Mouse (Mus musculus) forebrain, embryonic 11.5 days (tissue): Measurements from ENCODE around the gene Scfd2. TPM values are rescaled to one million over a fixed set of nuclear protein-coding genes. Genes with fewer than 3 reads are reported as not detected.

Experiments used
- ATAC-seq: fragments of 200-750 bp; cut with Nextera tagmentation; replicated peaks from 2 replicates; pipeline ENCODE4 v1.8.0; 2017; ENCODE audit warnings: moderate TSS enrichment; ENCODE audit not compliant: low FRiP score
- DNase-seq: peaks from one replicate; pipeline ENCODE4 v3.0.0-alpha.2; 2017; ENCODE audit warnings: low spot score
- H3K27ac ChIP-seq: fragments of 300-500 bp; sonication (generic); 2 replicates; pipeline ENCODE4 v1.5.1; 2014; ENCODE audit warnings: low read depth, low read length
- H3K27me3 ChIP-seq: fragments of 300-500 bp; sonication (generic); 2 replicates; pipeline ENCODE4 v1.6.1; 2014; ENCODE audit warnings: mild to moderate bottlenecking, low read length, mixed read lengths; ENCODE audit not compliant: control insufficient read depth, insufficient read depth
- H3K36me3 ChIP-seq: fragments of 300-500 bp; sonication (generic); 2 replicates; pipeline ENCODE4 v1.6.1; 2014; ENCODE audit warnings: mild to moderate bottlenecking, low read length, moderate library complexity, mixed read lengths; ENCODE audit not compliant: control insufficient read depth, insufficient read depth
- H3K4me1 ChIP-seq: fragments of 300-500 bp; sonication (generic); replicated peaks from 2 replicates; pipeline ENCODE4 v1.6.1; 2014; ENCODE audit warnings: low read length, mixed read lengths; ENCODE audit not compliant: control insufficient read depth, insufficient read depth
- H3K4me2 ChIP-seq: fragments of 300-500 bp; sonication (generic); 2 replicates; pipeline ENCODE4 v1.6.1; 2014; ENCODE audit warnings: low read depth, mild to moderate bottlenecking, low read length, moderate library complexity, mixed read lengths; ENCODE audit not compliant: severe bottlenecking
- H3K4me3 ChIP-seq: fragments of 300-500 bp; sonication (generic); 2 replicates; pipeline ENCODE4 v1.5.1; 2014; ENCODE audit warnings: low read depth, low read length
- H3K9ac ChIP-seq: fragments of 300-500 bp; sonication (generic); 2 replicates; pipeline ENCODE4 v1.6.1; 2014; ENCODE audit warnings: low read length
- H3K9me3 ChIP-seq: fragments of 300-500 bp; sonication (generic); 2 replicates; pipeline ENCODE4 v1.6.1; 2016; ENCODE audit warnings: low read length, mixed read lengths; ENCODE audit not compliant: control insufficient read depth
- WGBS: fragments of 180-500 bp; shearing (Covaris S2); extraction: QIAGEN DNeasy Blood & Tissue Kit; methylation state at CpG from one replicate; pipeline ENCODE4 v1.1.7; 2014; 5-methylcytosine and 5-hydroxymethylcytosine counted together
- polyA plus RNA-seq: library from polyadenylated mRNA; unstranded; fragments of >200 nt; fragmentation: Nextera tagmentation; extraction: Ambion mirVana; gene quantifications from 2 replicates; pipeline ENCODE4 v1.2.1, GENCODE M21; 2014

The Scfd2 gene
- polyA plus RNA-seq, 1 experiment from 2014 or later: 13.3 TPM

DNA sequence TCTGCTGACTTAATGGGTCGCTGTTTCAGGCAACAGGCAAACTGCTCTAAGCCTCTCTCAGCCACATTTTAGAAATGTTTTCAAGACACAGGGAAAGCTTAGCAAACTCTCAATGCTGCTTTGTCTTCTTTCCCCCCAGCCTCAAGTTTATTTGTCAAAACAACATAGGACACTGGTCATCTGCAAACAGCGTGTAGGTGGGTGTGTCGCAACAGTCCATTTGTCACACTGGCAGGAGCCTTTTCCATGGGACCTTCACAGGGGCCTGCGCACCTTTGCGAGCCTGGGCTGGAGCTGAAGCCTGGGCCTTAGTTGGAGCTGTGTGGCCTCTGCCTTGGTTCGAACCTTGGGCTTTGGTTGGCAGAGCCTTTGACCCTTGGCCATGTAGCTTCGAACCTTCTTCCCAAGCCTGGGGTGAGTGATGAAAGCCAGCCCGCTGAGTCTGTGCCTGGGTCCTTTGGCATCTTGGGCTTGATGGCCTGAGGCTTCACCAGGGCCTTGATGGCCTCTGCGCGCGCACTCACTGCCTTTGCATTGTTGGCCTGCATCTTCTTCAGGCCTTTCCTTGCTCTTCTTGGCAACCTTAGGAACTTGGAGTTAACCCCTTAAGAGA lies 215.1 kb downstream of the Scfd2 start:
- no peak overlapping the region for H3K27ac ChIP-seq
- 98% methylated on average over 11 of the region's 11 CpGs for WGBS
- H3K4me3 ChIP-seq: no peak overlapping the region
- ATAC-seq (no peak), DNase-seq (no peak)
- no peaks in the 10 kb centered on the region for H3K4me1 ChIP-seq
- H3K9ac ChIP-seq: no peak overlapping the region
- H3K4me2 ChIP-seq: no peak overlapping the region
- no peaks in the 10 kb centered on the region for H3K36me3 ChIP-seq
- no peaks in the 10 kb centered on the region for H3K9me3 ChIP-seq
- H3K27me3 ChIP-seq: no peaks in the 10 kb centered on the region

DNA sequence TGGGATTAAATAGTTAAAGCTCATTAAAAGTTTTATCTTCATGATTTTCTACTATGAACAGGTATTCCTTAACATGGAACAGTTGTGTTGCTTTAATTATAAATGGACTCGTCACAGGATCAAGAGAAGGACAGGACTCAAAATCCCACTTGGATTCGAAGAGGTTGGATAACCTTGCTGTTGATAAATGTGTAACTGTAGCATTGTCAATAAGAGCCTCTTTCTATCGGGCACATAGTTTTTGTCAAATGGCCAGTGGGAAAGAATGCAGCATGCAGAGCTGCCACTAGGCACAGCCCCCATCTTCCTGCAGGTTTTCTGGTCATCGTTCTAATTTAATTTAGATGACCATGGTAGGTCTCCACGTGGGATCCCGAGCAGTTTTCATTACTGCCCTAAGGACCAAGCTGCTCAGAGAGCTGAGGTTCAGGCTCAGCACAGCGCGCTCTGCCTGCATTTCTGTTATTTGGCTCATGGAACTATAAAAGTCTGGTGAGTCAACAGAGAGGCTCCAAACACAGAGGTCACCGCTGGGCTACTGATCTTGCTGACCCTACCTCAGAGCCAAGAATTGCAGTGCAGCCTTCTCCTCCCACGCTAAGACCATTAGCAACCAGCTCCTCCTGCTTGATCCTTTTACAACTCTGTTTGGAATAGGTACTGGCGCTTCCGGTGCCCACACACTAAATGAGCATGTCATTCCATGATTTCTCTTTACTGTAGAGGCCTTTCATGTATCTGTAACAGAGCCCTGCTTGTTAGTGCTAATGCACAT lies 215.9 kb downstream of the Scfd2 start:
- Histone ChIP-seq H3K4me3 (no peak overlapping the region), H3K27ac (no peak overlapping the region), H3K4me2 (no peak overlapping the region), H3K36me3 (no peaks in the 10 kb centered on the region), H3K27me3 (no peaks in the 10 kb centered on the region), H3K9ac (no peak overlapping the region), H3K4me1 (no peaks in the 10 kb centered on the region), H3K9me3 (no peaks in the 10 kb centered on the region)
- ATAC-seq (no peak), DNase-seq (no peak)
- WGBS: 73% methylated on average over 12 of the region's 12 CpGs

DNA sequence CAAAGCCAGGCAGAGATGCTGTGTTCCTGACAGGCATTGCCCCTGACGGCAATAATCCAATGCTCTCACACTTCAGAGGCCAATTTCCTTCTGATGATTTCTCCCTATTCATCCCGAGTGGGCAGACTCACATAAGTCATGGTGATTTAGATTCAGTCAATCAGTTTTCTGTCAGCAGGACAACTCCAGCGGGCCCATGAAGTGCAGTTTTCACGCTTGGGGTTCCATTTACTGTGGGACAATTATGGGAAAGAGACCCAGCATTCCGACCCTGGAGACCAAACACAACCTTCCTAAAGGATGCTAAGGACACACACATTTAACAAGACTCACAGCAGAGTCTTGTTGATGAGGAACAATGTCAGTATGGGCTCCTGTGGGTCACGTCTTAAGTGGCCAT lies 217.1 kb downstream of the Scfd2 start:
- no peak overlapping the region for H3K4me3 ChIP-seq
- H3K9me3 ChIP-seq: no peaks in the 10 kb centered on the region
- H3K27ac ChIP-seq: no peak overlapping the region
- no peak for ATAC-seq
- no peaks in the 10 kb centered on the region for H3K4me1 ChIP-seq
- H3K27me3 ChIP-seq: no peaks in the 10 kb centered on the region
- H3K36me3 ChIP-seq: no peaks in the 10 kb centered on the region
- no peak overlapping the region for H3K4me2 ChIP-seq
- H3K9ac ChIP-seq: no peak overlapping the region
- DNase-seq: no peak
- 61% methylated on average over 6 of the region's 6 CpGs for WGBS

DNA sequence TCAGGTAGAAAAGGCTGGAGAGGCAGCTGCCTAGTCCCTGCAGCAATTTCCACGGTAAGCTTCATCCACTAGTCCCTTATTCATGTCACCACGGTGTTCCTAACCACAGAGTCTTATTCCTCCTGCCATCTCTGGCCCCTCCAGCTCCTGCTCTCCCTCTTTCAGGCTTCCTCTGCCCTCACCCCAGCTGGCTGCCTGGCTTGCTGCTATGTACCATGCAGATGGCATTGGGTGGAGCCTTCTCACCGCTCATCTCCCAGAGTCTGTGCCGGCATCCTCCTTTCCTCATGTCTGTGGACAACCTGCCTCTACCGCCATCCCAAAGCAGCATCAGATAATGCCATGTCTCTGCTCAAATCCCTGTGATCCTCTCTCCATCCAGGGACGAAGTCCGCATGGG lies 218.0 kb downstream of the Scfd2 start:
- H3K9me3 ChIP-seq: no peaks in the 10 kb centered on the region
- no peaks in the 10 kb centered on the region for H3K4me1 ChIP-seq
- WGBS: 89% methylated on average over 7 of the region's 7 CpGs

DNA sequence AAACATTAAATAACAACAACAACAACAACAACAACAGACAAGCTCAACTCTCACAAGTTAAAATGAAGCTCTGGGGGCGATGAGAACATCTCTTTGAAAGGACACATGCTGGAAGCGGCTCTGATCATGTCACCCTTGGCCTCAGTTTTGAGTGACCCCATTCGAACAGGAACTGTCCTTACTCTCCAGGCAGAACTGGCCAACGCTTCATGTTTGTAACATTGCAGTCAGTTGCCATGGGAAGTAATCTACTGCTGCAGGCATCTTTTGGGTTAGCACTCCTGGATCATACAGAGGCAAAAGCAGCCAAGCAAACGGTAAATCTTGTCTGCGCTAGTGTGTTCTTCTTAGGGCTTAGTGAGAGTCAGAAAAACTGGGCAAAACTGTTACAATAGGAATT lies 219.7 kb downstream of the Scfd2 start:
- H3K36me3 ChIP-seq: no peaks in the 10 kb centered on the region
- ATAC-seq (no peak), DNase-seq (no peak)
- 48% methylated on average over 6 of the region's 6 CpGs for WGBS
- H3K4me3 ChIP-seq: no peak overlapping the region
- H3K9ac ChIP-seq: no peak overlapping the region
- H3K27ac ChIP-seq: no peak overlapping the region
- no peaks in the 10 kb centered on the region for H3K27me3 ChIP-seq
- no peak overlapping the region for H3K4me2 ChIP-seq
- H3K4me1 ChIP-seq: no peaks in the 10 kb centered on the region
- no peaks in the 10 kb centered on the region for H3K9me3 ChIP-seq

More for the DNA sequence above, 218.0 kb downstream of the Scfd2 start:
- Histone ChIP-seq H3K27ac (no peak overlapping the region), H3K9ac (no peak overlapping the region), H3K36me3 (no peaks in the 10 kb centered on the region), H3K4me2 (no peak overlapping the region), H3K4me3 (no peak overlapping the region), H3K27me3 (no peaks in the 10 kb centered on the region)
- no peak for DNase-seq
- no peak for ATAC-seq

DNA sequence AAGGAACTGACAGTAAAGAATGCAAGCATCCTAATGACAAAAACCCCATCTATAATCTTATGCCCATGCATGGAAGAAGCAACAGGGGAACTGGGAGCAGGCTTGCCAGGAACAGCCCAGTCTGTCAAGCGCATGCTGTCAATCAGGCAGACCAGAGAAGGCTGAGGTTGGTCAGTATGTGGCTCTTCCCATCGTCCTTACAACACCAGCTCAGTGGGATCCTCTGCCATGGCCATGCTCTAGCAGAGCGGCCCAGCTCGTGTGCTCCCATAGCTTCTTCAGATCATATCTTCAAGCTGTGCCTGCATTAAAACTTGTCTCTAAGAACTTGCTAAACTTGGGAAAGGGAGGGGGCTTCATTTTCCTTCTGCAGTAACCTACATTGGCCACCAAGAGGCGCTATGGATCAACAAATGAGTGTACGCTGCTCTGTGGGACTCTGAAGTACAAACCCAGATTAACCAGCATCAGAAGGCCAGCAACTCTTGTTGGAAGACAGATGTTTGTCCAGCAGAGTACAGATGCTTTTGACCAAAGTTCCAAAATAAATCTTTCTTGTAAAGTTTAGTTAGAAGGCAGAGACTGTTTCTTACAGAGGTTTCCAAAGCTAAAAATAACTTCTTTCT lies 220.2 kb downstream of the Scfd2 start:
- no peak for ATAC-seq
- no peak overlapping the region for H3K4me3 ChIP-seq
- no peaks in the 10 kb centered on the region for H3K9me3 ChIP-seq
- H3K4me1 ChIP-seq: no peaks in the 10 kb centered on the region
- no peak overlapping the region for H3K4me2 ChIP-seq
- H3K27ac ChIP-seq: no peak overlapping the region
- no peaks in the 10 kb centered on the region for H3K36me3 ChIP-seq
- peak; percentile 66 for DNase-seq
- no peak overlapping the region for H3K9ac ChIP-seq
- WGBS: 31% methylated on average over 6 of the region's 6 CpGs
- no peaks in the 10 kb centered on the region for H3K27me3 ChIP-seq

DNA sequence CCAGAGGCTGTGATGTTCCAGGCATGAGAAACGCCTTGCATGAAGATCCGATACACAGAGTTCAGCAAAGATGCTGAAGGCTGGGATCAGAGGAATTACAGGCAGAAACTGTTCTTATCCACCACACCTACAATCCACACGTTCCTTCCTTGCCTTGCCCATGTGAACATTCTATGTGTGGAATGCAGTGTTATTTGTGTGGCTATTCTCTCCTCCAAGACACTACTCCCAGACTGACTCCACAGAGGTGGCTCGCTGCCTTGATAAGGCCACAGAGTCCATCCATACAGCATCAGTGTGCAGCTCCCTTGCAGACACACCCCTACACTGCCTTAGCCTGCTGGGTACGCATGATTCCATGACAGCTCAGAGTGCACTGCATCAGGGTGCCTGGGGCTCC lies 221.5 kb downstream of the Scfd2 start:
- 92% methylated on average over 5 of the region's 5 CpGs for WGBS
- H3K4me1 ChIP-seq: no peaks in the 10 kb centered on the region
- H3K4me3 ChIP-seq: no peak overlapping the region
- H3K27ac ChIP-seq: no peak overlapping the region
- H3K9me3 ChIP-seq: no peaks in the 10 kb centered on the region
- no peak overlapping the region for H3K9ac ChIP-seq
- ATAC-seq (no peak), DNase-seq (no peak)
- no peaks in the 10 kb centered on the region for H3K36me3 ChIP-seq
- no peaks in the 10 kb centered on the region for H3K27me3 ChIP-seq
- H3K4me2 ChIP-seq: no peak overlapping the region

DNA sequence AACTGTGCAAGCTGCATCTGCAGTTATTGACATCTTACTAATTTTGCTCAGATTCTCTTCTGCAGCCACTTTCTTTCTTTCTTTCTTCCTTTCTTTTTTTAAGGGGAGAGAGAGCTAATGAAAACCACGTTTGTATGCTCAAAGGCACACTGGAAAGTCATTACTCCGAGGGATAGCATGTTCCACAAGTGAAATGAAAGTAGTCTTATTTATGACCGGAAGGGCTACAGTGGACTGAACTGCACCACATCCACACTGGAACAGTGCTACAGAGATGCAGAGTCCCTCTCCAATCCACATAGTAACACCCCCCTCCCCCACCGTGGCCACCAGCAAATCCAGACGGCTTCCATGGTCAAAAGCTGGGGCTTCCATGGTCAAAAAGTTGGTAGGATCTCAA lies 224.3 kb downstream of the Scfd2 start:
- Histone ChIP-seq H3K9ac (no peak overlapping the region), H3K4me2 (no peak overlapping the region), H3K27me3 (no peaks in the 10 kb centered on the region), H3K36me3 (no peaks in the 10 kb centered on the region), H3K27ac (no peak overlapping the region), H3K4me1 (no peaks in the 10 kb centered on the region), H3K9me3 (no peaks in the 10 kb centered on the region), H3K4me3 (no peak overlapping the region)
- DNase-seq (no peak), ATAC-seq (no peak)
- WGBS: 75% methylated on average over 5 of the region's 5 CpGs
